Mouse (Mus musculus): ENCODE measurements around the gene Mon1b. TPM values are rescaled to one million over a fixed set of nuclear protein-coding genes. Genes with fewer than 3 reads are reported as not detected.

The Mon1b gene
- polyA plus RNA-seq, 1 experiment from 2014 or later: 9.3 TPM

- Histone ChIP-seq H3K36me3 (ENCODE audit: control insufficient read depth, insufficient read depth, low read length) (no peaks in the 10 kb centered on the region), H3K27ac (ENCODE audit: low read depth, low read length) (no peak overlapping the region), H3K9me3 (ENCODE audit: control insufficient read depth, low read length) (no peaks in the 10 kb centered on the region), H3K4me1 (ENCODE audit: control insufficient read depth, insufficient read depth, low read length) (peaks cover 4% of the 10 kb centered on the region; the same call in 1 of the 2 replicates), H3K4me3 (ENCODE audit: low read length) (no peak overlapping the region), H3K27me3 (ENCODE audit: control insufficient read depth, insufficient read depth, low read length) (no peaks in the 10 kb centered on the region), H3K9ac (ENCODE audit: low read depth, low read length) (no peak overlapping the region), H3K4me2 (replicated peaks; ENCODE audit: low read depth, low read length) (peak overlapping the region; percentile 8; the same call in 1 of the 2 replicates)
- 54% methylated on average over 17 of the region's 17 CpGs for WGBS
- no peak for ATAC-seq (ENCODE audit: low FRiP score, low TSS enrichment)
These were observed 52.6 kb downstream of the Mon1b start for GRCm38 (mm10) chr8:113687889-113688542.

GRCm38 (mm10) chr8:113688543-113688915, 53.1 kb downstream of the Mon1b start:
- peaks cover 4% of the 10 kb centered on the region; the same call in 1 of the 2 replicates for H3K4me1 ChIP-seq (ENCODE audit: control insufficient read depth, insufficient read depth, low read length)
- H3K4me2 ChIP-seq (replicated peaks; ENCODE audit: low read depth, low read length): no peak overlapping the region
- no peaks in the 10 kb centered on the region for H3K36me3 ChIP-seq (ENCODE audit: control insufficient read depth, insufficient read depth, low read length)
- no peak overlapping the region for H3K4me3 ChIP-seq (ENCODE audit: low read length)
- no peaks in the 10 kb centered on the region for H3K9me3 ChIP-seq (ENCODE audit: control insufficient read depth, low read length)
- ATAC-seq (ENCODE audit: low FRiP score, low TSS enrichment): no peak
- WGBS: 86% methylated on average over 8 of the region's 8 CpGs
- no peak overlapping the region for H3K9ac ChIP-seq (ENCODE audit: low read depth, low read length)
- no peak overlapping the region for H3K27ac ChIP-seq (ENCODE audit: low read depth, low read length)
- H3K27me3 ChIP-seq (ENCODE audit: control insufficient read depth, insufficient read depth, low read length): no peaks in the 10 kb centered on the region

GRCm38 (mm10) chr8:113691622-113692343, 56.4 kb downstream of the Mon1b start:
- H3K27me3 ChIP-seq (ENCODE audit: control insufficient read depth, insufficient read depth, low read length): no peaks in the 10 kb centered on the region
- no peak overlapping the region for H3K27ac ChIP-seq (ENCODE audit: low read depth, low read length)
- no peaks in the 10 kb centered on the region for H3K9me3 ChIP-seq (ENCODE audit: control insufficient read depth, low read length)
- no peak overlapping the region for H3K4me3 ChIP-seq (ENCODE audit: low read length)
- H3K9ac ChIP-seq (ENCODE audit: low read depth, low read length): no peak overlapping the region
- no peak for ATAC-seq (ENCODE audit: low FRiP score, low TSS enrichment)
- H3K4me2 ChIP-seq (replicated peaks; ENCODE audit: low read depth, low read length): no peak overlapping the region
- 49% methylated on average over 14 of the region's 14 CpGs for WGBS
- peaks cover 4% of the 10 kb centered on the region; the same call in 1 of the 2 replicates for H3K4me1 ChIP-seq (ENCODE audit: control insufficient read depth, insufficient read depth, low read length)
- H3K36me3 ChIP-seq (ENCODE audit: control insufficient read depth, insufficient read depth, low read length): no peaks in the 10 kb centered on the region

Other genes with a start within 250 kb of the Mon1b start
- gene Syce1l, start 7.6 kb downstream of the Mon1b start, polyA plus RNA-seq (2014; fragmentation: Nextera tagmentation; extraction: Ambion mirVana): not detected in 2 replicates
- 3.1 and 3.5 TPM in 2 replicates for gene Adamts18, start 213.2 kb downstream of the Mon1b start, polyA plus RNA-seq (2014; fragmentation: Nextera tagmentation; extraction: Ambion mirVana)